Mouse (Mus musculus) heart, postnatal 0 days (tissue): ENCODE data around the gene Thumpd1. TPM values are rescaled to one million over a fixed set of nuclear protein-coding genes. Genes with fewer than 3 reads are reported as not detected.

Experiments
- ATAC-seq: fragments of 200-750 bp; cut with Nextera tagmentation; 2 replicates; pipeline ENCODE4 v1.8.0; 2017; ENCODE audit warnings: low read depth, moderate number of reproducible peaks, moderate library complexity; ENCODE audit not compliant: insufficient read depth
- DNase-seq: peaks from one replicate; pipeline ENCODE4 v3.0.0-alpha.2; 2016; ENCODE audit warnings: low spot score
- H3K27ac ChIP-seq: fragments of 300-500 bp; sonication (generic); 2 replicates; pipeline ENCODE4 v1.5.1; 2014; ENCODE audit warnings: low read depth, mild to moderate bottlenecking
- H3K27me3 ChIP-seq: fragments of 300-500 bp; sonication (generic); 2 replicates; pipeline ENCODE4 v1.6.1; 2014; ENCODE audit warnings: low read length, mixed read lengths; ENCODE audit not compliant: control insufficient read depth, insufficient read depth
- H3K36me3 ChIP-seq: fragments of 300-500 bp; sonication (generic); replicated peaks from 2 replicates; pipeline ENCODE4 v1.6.1; 2014; ENCODE audit warnings: low read length, mixed read lengths; ENCODE audit not compliant: control insufficient read depth, insufficient read depth
- H3K4me1 ChIP-seq: fragments of 300-500 bp; sonication (generic); 2 replicates; pipeline ENCODE4 v1.6.1; 2014; ENCODE audit warnings: antibody characterized with exemption; ENCODE audit not compliant: control insufficient read depth, insufficient read depth
- H3K4me2 ChIP-seq: fragments of 300-500 bp; sonication (generic); 2 replicates; pipeline ENCODE4 v1.6.1; 2014; ENCODE audit warnings: low read depth, mild to moderate bottlenecking, low read length, moderate library complexity
- H3K4me3 ChIP-seq: fragments of 300-500 bp; sonication (generic); 2 replicates; pipeline ENCODE4 v1.5.1; 2014; ENCODE audit warnings: low read depth, low read length
- H3K9ac ChIP-seq: fragments of 300-500 bp; sonication (generic); replicated peaks from 2 replicates; pipeline ENCODE4 v1.6.1; 2014; ENCODE audit warnings: low read depth, low read length, mixed read lengths
- H3K9me3 ChIP-seq: fragments of 300-500 bp; sonication (generic); replicated peaks from 2 replicates; pipeline ENCODE4 v1.6.1; 2016; ENCODE audit warnings: low read length; ENCODE audit not compliant: control insufficient read depth
- CTCF ChIP-seq: IDR thresholded peaks from 2 replicates; pipeline ENCODE4 v1.5.1; 2016; ENCODE audit warnings: antibody characterized with exemption, control low read depth, low read depth
- EP300 ChIP-seq: IDR thresholded peaks from 2 replicates; pipeline ENCODE4 v1.6.1; 2016; ENCODE audit warnings: antibody characterized with exemption, low read depth
- WGBS: fragments of 180-500 bp; shearing (Covaris S2); extraction: QIAGEN DNeasy Blood & Tissue Kit; methylation state at CpG from one replicate; pipeline ENCODE4 v1.1.7; 2014; 5-methylcytosine and 5-hydroxymethylcytosine counted together
- polyA plus RNA-seq: library from polyadenylated mRNA; unstranded; fragments of >200 nt; fragmentation: Nextera tagmentation; extraction: Ambion mirVana; gene quantifications from 2 replicates; pipeline ENCODE4 v1.2.1, GENCODE M21; 2015
- total RNA-seq: library from RNA; depleted of rRNA; stranded (reverse); fragments of >200 nt; gene quantifications from 2 replicates; pipeline ENCODE4 v1.2.3, GENCODE M21; 2014; ENCODE audit warnings: low replicate concordance

Gene Thumpd1
- total and polyA plus RNA-seq, 2 experiments from 2014 or later = 15.8 to 32.8 TPM

DNA sequence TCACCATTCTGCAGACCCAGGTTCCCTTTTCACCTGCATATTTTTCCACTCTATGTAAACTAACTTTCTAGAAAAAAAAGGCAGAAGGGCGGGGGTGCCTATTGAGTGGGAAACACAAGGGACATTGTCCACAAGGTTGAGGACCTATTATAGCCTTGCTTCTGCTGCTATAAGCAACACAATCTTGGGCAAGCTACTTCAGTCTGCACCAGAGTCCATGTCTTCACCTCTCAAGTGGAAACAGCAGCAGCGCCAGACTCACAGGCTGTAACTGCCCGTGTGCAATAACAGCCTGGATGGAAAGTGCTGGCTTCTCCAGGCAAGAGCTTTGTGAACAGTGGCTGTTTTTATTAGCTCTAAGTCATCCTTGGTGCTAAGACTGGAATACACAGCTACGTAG, 28.3 kb downstream of the Thumpd1 start:
- Histone ChIP-seq H3K36me3 (no peaks in the 10 kb centered on the region), H3K4me2 (no peak overlapping the region), H3K27ac (no peak overlapping the region), H3K9me3 (no peaks in the 10 kb centered on the region), H3K4me1 (no peaks in the 10 kb centered on the region), H3K4me3 (no peak overlapping the region), H3K27me3 (no peaks in the 10 kb centered on the region), H3K9ac (no peak overlapping the region)
- DNase-seq = no peak
- WGBS = 56% methylated on average over 4 of the region's 4 CpGs
- no peak for ATAC-seq
- TF ChIP-seq CTCF (no peak), EP300 (no peak)

GRCm38 (mm10) chr7:119689726-119690125, 30.9 kb downstream of the Thumpd1 start, which contains the start of gene Acsm4:
Gene Acsm4, plus strand, starts transcription at chr7:119690026.
- no peak within 1 kb of the TSS for H3K27ac ChIP-seq
- no peak for ATAC-seq
- H3K4me1 ChIP-seq = no peaks in the 10 kb centered on the region
- no peaks in the 10 kb centered on the region for H3K36me3 ChIP-seq
- no peak within 1 kb of the TSS for H3K9ac ChIP-seq
- TF ChIP-seq EP300 (no peak), CTCF (no peak)
- H3K27me3 ChIP-seq = no peaks in the 10 kb centered on the region
- no peak within 1 kb of the TSS for H3K4me3 ChIP-seq
- 63% methylated on average over 5 of the region's 5 CpGs for WGBS
- no peak within 1 kb of the TSS for H3K4me2 ChIP-seq
- DNase-seq = no peak
- H3K9me3 ChIP-seq = no peaks in the 10 kb centered on the region

GRCm38 (mm10) chr7:119682699-119683098, 37.9 kb downstream of the Thumpd1 start:
- ATAC-seq = no peak
- Histone ChIP-seq H3K27ac (no peak overlapping the region), H3K4me3 (no peak overlapping the region), H3K9ac (no peak overlapping the region), H3K9me3 (no peaks in the 10 kb centered on the region), H3K4me1 (no peaks in the 10 kb centered on the region), H3K27me3 (no peaks in the 10 kb centered on the region), H3K36me3 (no peaks in the 10 kb centered on the region), H3K4me2 (no peak overlapping the region)
- 51% methylated on average over 4 of the region's 4 CpGs for WGBS
- TF ChIP-seq CTCF (no peak), EP300 (no peak)
- DNase-seq = no peak

DNA sequence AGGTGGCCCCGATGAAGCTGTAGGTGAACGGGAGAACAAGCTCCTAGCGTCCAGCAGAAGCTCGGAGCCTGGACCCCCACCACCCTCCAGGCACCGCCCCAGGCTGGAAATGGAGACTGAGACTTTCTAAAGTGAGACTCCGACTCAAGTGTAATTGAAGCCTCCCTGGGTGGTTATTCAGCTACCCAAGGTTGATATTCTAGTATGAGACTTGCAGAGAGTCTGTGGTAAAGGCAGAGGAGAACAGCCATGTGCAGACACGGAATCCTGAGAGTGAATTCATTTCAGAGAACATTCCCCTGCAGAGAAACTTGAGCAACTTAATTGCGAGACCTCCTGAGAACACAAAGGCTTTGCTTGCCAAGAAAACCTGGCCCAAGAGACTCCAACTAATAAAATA, 40.5 kb downstream of the Thumpd1 start:
- no peaks in the 10 kb centered on the region for H3K36me3 ChIP-seq
- no peak for DNase-seq
- H3K4me2 ChIP-seq = no peak overlapping the region
- WGBS = 63% methylated on average over 8 of the region's 8 CpGs
- no peaks in the 10 kb centered on the region for H3K4me1 ChIP-seq
- ATAC-seq = no peak
- H3K4me3 ChIP-seq = no peak overlapping the region
- no peaks in the 10 kb centered on the region for H3K27me3 ChIP-seq
- no peak overlapping the region for H3K27ac ChIP-seq
- H3K9me3 ChIP-seq = no peaks in the 10 kb centered on the region
- no peak overlapping the region for H3K9ac ChIP-seq
- TF ChIP-seq CTCF (no peak), EP300 (no peak)

GRCm38 (mm10) chr7:119673465-119673864, 47.1 kb downstream of the Thumpd1 start:
- Histone ChIP-seq H3K9me3 (no peaks in the 10 kb centered on the region), H3K4me3 (no peak overlapping the region), H3K9ac (no peak overlapping the region), H3K27me3 (no peaks in the 10 kb centered on the region), H3K4me1 (no peaks in the 10 kb centered on the region), H3K4me2 (no peak overlapping the region), H3K36me3 (no peaks in the 10 kb centered on the region), H3K27ac (no peak overlapping the region)
- DNase-seq = peak; percentile 47
- 17% methylated on average over 6 of the region's 6 CpGs for WGBS
- TF ChIP-seq CTCF (peak; percentile 78), EP300 (no peak)
- no peak for ATAC-seq

GRCm38 (mm10) chr7:119670925-119671324, 49.7 kb downstream of the Thumpd1 start:
- Histone ChIP-seq H3K9me3 (no peaks in the 10 kb centered on the region), H3K4me2 (no peak overlapping the region), H3K27me3 (no peaks in the 10 kb centered on the region), H3K36me3 (no peaks in the 10 kb centered on the region), H3K4me1 (no peaks in the 10 kb centered on the region), H3K9ac (no peak overlapping the region), H3K4me3 (no peak overlapping the region), H3K27ac (no peak overlapping the region)
- ATAC-seq = no peak
- TF ChIP-seq EP300 = no peak
- no peak for TF ChIP-seq CTCF
- no peak for DNase-seq
- 43% methylated on average over 6 of the region's 6 CpGs for WGBS
